Mouse (Mus musculus) spleen, embryonic (tissue): ENCODE data around the gene Gm20388.

Experiments used
- CTCF ChIA-PET: fragments of 350-600 bp; sonication (Branson Sonifier 250); formaldehyde crosslinking; loops from one replicate; lab custom pipeline; 2022; lab: Charles Lee

Gene Gm20388

DNA sequence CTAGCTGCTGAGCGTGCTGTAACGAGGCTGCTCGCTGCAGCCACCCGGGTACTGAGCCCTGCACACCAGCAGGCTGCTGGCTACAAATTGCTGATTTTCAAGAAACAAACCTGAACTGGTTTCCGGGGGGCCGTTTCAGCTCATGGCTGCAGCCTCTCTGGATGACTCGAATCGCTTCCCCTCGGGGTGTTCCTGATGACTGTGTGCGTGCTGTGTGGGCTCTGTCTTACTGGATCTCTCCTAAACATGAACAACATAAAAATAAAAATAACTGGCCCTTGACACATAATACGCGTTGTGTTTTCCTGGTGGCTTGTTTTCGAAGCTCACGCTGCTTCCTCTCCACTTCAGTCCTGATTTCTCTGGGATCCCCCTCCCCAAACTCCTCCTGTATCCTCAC lies 1168.1 kb downstream of the Gm20388 start:
- CTCF ChIA-PET = no interaction called here

DNA sequence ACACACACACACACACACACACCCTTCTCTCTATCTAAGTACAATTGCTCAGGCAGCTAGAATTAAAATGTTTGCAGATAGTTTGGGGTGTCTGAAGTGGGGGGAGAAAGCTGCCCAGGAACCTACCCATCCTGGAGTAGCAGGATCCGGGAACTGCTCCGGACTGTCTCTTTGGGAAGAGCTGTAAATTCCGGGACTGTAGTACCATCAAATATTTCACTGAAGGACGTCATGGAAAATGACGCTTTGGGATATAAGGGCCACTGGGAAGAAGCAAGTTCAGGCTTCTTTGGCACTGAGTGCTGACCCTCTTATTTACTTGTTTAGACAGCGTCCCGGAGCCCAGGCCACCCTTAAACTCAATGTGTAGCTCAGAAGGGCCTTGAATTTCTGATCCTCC lies 1168.6 kb downstream of the Gm20388 start:
- CTCF ChIA-PET = no interaction called here

DNA sequence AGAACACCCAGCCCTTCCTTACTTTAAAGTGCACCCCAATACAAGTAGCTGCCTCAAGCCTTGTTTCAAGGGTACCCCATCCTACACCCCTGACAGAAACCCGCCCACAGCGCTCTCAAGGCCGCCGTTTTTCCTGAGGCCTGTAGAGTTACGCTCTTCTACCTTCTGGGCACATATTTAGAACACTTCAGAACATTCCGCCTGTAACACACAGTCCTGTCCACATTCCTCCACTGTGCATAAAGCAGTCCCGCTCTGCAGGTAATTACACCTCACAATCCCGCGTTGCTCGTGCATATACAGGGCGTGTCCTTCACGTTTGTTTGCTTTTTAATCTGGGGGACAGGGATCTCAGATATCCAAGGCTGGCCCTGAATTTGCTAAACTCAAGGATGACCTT lies 1169.3 kb downstream of the Gm20388 start:
- CTCF ChIA-PET = no interaction called here

DNA sequence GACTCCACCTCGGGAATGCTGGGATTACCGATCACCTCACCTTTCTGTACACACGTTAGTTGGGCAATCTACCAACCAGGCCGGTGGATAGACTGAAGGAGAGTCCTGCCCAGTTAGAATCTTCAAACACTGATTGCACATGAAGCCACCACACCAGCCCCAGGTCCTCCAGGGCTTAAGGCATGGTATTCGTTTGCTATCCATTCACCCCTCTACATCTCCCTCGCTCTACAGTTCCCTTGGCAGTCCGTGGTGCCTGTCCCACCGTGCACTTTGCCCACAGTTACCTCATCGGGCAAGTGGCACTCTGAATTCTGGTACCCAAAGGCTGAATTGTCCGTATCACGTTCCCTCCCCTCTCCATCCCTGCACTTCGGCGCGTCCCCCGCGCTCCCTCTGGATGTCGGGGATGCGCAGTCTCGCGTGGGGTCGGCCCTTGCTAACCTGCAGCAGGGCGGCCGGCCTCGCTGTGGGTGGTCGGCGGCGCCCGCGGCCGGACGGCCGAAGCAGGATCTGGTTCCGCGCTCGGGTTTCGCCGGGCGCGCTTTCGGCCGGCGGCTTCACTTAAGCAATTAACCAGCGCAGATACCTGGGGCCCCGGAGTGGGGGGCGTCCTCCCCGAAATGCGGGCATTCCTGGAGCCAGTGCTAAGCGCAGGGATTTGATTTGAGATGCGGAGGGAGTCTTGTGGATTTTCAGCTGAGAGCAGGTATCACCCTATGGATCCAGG lies 1169.9 kb downstream of the Gm20388 start:
- CTCF ChIA-PET = no interaction called here

DNA sequence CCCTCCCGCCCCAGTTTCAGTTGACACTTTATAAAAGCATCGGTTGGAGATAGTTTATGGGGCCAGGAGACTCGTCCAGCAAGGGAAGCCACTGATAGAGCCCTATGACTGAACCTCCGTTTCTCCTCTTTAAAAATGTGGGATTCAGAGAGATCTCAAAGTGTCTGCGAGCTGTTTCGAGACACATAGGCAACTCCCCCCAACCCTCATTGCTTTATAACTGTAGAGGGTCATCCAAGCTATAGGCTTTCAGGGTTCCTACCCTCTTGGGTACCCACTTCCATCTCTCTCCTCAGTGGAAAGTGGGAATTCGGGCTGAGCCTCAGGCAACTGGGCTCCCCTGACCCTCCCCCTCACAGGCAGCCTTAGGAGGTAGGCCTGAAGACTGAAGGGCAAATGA lies 1170.8 kb downstream of the Gm20388 start:
- CTCF ChIA-PET = no interaction called here

GRCm38 (mm10) chr8:121082218-121083092 lies 1171.8 kb downstream of the Gm20388 start:
- CTCF ChIA-PET = no interaction called here

GRCm38 (mm10) chr8:121083093-121083935 lies 1172.7 kb downstream of the Gm20388 start:
- CTCF ChIA-PET = no interaction called here

GRCm38 (mm10) chr8:121083936-121084209 lies 1173.2 kb downstream of the Gm20388 start:
- CTCF ChIA-PET = no interaction called here

- CTCF ChIA-PET = no interaction called here
Observed at GRCm38 (mm10) chr8:121084210-121084951, 1173.7 kb downstream of the Gm20388 start, which contains the start of gene Foxf1. Gene Foxf1, plus strand, starts transcription at chr8:121084386.

GRCm38 (mm10) chr8:121085011-121085410 lies 1174.4 kb downstream of the Gm20388 start:
- CTCF ChIA-PET = no interaction called here

- CTCF ChIA-PET = no interaction called here
Observed at GRCm38 (mm10) chr8:121085561-121085960, 1174.9 kb downstream of the Gm20388 start.

DNA sequence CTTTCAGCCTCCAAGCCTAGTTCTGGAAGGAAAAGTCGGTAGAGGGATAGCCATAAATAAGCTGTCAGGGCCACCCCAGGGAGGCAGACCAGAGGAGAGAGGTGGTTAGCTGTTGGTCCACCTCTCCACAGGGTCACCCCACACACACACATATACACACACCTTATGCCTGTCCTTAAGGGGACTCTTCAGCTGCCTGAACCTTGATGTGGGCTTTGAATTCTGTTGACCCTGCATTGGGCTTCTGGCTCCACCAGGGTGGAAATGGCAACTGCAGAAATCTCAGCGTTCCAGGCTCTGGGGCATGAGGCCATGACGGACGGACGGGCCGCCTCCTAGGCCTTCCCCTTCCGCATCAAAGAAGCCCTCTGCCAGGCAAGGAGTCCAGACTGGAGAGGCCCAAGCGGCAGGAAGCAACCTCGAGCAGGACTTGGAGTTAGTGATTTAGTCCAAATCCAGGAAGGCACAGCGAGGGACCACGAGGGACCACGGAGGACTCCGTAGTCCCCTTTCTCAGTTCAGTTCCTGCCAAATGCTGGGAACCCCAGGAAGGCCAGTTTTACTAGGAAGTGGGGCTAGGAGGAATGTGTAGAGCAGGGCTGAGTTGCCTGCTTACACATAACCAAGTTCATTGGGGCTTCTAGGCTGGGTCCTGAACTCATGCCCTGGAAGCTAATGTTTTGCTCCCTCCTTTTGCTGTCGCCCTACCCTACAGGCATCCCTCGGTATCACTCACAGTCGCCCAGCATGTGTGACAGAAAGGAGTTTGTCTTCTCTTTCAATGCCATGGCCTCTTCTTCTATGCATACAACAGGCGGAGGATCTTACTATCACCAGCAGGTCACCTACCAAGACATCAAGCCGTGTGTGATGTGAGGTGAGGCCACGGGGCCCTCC lies 1175.6 kb downstream of the Gm20388 start:
- CTCF ChIA-PET = no interaction called here

GRCm38 (mm10) chr8:121088281-121088680 lies 1177.6 kb downstream of the Gm20388 start:
- CTCF ChIA-PET = no interaction called here

DNA sequence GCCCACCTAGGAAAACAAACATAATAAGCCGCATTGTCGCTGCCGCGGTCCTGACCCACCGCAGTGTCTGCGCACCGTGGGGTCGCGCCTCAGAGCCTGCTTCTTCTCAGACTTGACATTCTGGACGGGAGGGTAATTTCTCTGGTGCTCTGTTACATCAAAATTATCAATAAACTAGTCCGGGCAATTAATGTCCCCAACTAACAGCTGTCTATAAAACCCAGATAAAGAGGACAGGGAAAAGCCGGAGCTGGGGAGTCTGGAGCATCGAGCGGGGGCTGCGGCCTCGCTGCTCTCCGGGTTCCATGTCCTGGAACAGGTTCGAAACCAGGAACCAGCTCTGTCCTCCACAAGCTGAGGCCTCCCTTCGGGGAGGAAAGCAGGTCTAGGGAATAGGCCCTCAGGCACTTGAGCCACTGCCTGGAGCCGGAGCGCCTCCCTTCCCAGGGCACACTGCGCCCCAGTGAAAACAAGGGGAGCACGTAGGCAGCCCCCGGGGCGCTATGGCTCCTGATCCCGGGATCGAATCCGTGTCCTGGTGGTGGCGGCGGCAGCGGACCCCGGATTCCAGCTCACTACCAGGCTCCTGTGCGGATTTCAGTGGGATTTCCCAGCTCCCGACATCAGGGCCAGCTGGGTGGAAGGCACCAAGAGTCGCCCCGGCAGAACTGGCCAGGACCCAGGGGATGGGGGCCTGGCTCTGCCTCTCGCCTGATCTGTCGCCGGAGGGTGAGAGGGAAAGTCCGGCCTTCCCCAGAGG lies 1178.4 kb downstream of the Gm20388 start:
- CTCF ChIA-PET = no interaction called here

DNA sequence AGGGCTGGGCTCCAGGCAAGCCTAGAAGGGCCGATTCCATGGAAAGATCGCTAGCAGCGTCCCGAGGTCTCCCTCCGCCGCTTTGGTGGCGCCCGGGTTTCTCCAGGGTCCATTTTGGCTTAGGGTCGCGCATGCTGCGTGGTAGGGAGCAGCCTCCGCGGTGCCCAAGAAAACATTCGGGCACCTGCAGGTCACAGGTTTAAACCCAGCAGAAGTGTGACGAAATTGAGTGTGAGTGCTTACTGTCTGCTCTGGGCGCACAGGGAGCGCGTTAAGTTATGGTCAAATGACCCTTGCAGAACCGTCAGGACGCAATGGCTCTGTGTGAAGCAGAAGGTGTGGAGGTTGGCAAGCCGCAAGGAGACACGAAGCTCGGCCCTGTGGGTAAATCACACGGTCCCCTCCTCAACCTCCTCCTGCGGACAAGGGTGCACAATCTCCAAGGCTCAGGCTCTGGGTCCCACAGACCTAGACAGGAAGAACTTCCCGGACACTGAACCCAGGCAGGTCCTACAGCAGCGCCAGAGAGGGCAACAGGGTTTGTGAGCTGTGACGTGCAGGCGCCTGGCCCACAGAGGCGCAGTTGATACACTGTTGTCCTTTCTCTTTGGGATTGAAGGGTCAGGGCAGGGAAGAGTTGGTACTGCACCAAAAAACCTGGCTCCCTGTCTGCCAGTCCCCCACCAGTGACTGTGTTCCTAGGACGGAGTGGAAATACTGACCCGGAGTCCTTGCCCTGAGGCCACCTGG lies 1179.2 kb downstream of the Gm20388 start:
- CTCF ChIA-PET = no interaction called here

- CTCF ChIA-PET = no interaction called here
Observed at GRCm38 (mm10) chr8:121090716-121091115, 1180.1 kb downstream of the Gm20388 start.

GRCm38 (mm10) chr8:121092141-121092540 lies 1181.5 kb downstream of the Gm20388 start:
- CTCF ChIA-PET = interaction anchor here (0.6 kb wide), 1 partner anchor 456 kb away, joined by 3 read pairs; no protein-coding TSS in a partner anchor

DNA sequence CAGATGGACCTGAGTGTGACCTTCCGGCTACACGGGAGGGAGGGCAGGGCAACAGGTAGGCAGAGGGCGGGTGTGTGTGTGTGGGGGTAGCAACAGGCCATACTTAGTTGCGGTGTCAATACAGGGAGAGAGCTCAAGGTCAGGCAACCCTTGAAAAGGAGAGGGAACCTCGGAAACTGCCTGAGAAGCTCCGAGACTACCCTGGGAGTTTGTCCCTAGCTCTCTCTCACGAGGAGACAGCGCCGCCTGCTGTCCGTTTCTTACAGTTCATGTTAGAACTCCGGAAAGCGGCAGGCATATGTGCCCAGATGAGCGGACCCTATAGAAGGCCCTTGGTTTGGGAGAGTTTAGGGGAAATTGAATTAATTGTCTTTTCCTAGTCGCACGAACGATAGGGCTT lies 1182.0 kb downstream of the Gm20388 start:
- CTCF ChIA-PET = interaction anchor here (0.6 kb wide), 1 partner anchor 455 kb away, joined by 3 read pairs; no protein-coding TSS in a partner anchor

DNA sequence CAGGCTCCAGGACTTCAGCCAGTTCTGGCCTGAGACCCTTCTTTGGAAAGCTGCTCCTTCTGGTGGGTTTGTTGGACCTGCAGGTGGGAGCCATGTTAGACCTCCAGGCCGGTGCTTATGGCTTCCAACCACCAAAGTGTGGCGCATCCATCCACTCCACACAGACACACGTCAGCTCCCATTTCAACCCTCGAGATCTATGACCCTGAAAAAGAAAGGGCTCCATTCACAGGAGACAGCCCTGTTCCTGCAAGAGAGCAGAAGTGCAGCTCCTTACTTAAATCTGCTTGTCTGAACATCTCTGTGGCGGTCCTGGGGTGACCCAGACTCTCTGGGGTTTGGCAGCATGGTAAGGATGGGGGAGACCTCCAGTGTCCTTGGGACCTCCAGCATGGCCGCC lies 1182.9 kb downstream of the Gm20388 start:
- CTCF ChIA-PET = no interaction called here
